Mouse (Mus musculus): ENCODE data around the gene H2al1c. TPM values are rescaled to one million over a fixed set of nuclear protein-coding genes. Genes with fewer than 3 reads are reported as not detected.
"Not testable (repeated sequence)": the region's sequence is repeated elsewhere in the genome, so short reads cannot be mapped to it uniquely, and the experiment has no call there.

Gene H2al1c
- polyA plus RNA-seq, 1 experiment from 2014 or later: not detected

GRCm38 (mm10) chrX:11302132-11302531, 3.3 kb upstream of the H2al1c start, which contains the start of gene H2al1b:
Gene H2al1b (plus strand): TSS chrX:11302432.
- WGBS: 78% methylated on average over 1 of the region's 3 CpGs
- not testable (repeated sequence) for DNase-seq (ENCODE audit: low spot score); ATAC-seq (ENCODE audit: low FRiP score); H3K27ac ChIP-seq; H3K4me3 ChIP-seq (replicated peaks; ENCODE audit: low read length); H3K4me2 ChIP-seq (replicated peaks); H3K36me3 ChIP-seq (replicated peaks; ENCODE audit: control insufficient read depth, insufficient read depth); H3K4me1 ChIP-seq (replicated peaks; ENCODE audit: control insufficient read depth, insufficient read depth, low read length); H3K27me3 ChIP-seq (ENCODE audit: control insufficient read depth, insufficient read depth, low read length); H3K9ac ChIP-seq; H3K9me3 ChIP-seq (ENCODE audit: control insufficient read depth, low read length)

- H3K36me3 ChIP-seq (replicated peaks; ENCODE audit: control insufficient read depth, insufficient read depth); DNase-seq (ENCODE audit: low spot score); H3K9me3 ChIP-seq (ENCODE audit: control insufficient read depth, low read length); H3K27me3 ChIP-seq (ENCODE audit: control insufficient read depth, insufficient read depth, low read length); H3K4me1 ChIP-seq (replicated peaks; ENCODE audit: control insufficient read depth, insufficient read depth, low read length); H3K4me2 ChIP-seq (replicated peaks); H3K27ac ChIP-seq; ATAC-seq (ENCODE audit: low FRiP score); H3K4me3 ChIP-seq (replicated peaks; ENCODE audit: low read length); H3K9ac ChIP-seq: not testable (repeated sequence)
- no CpG with 5 or more reads among the region's 6 CpGs for WGBS
These were observed 3.1 kb downstream of the H2al1c start, which contains the start of gene H2al1d for GRCm38 (mm10) chrX:11308524-11308923. Gene H2al1d (plus strand): TSS chrX:11308824.

GRCm38 (mm10) chrX:11311634-11312033, 6.2 kb downstream of the H2al1c start, which contains the start of gene H2al1e:
Gene H2al1e (plus strand): TSS chrX:11311934.
- H3K4me2 ChIP-seq (replicated peaks); H3K27ac ChIP-seq; H3K27me3 ChIP-seq (ENCODE audit: control insufficient read depth, insufficient read depth, low read length); H3K36me3 ChIP-seq (replicated peaks; ENCODE audit: control insufficient read depth, insufficient read depth); DNase-seq (ENCODE audit: low spot score); H3K4me1 ChIP-seq (replicated peaks; ENCODE audit: control insufficient read depth, insufficient read depth, low read length); H3K4me3 ChIP-seq (replicated peaks; ENCODE audit: low read length); ATAC-seq (ENCODE audit: low FRiP score); H3K9ac ChIP-seq; H3K9me3 ChIP-seq (ENCODE audit: control insufficient read depth, low read length): not testable (repeated sequence)
- WGBS: no CpG with 5 or more reads among the region's 3 CpGs

GRCm38 (mm10) chrX:11314858-11315257, 9.4 kb downstream of the H2al1c start, which contains the start of gene H2al1f:
Gene H2al1f (plus strand): TSS chrX:11315158.
- H3K4me1 ChIP-seq (replicated peaks; ENCODE audit: control insufficient read depth, insufficient read depth, low read length); H3K4me3 ChIP-seq (replicated peaks; ENCODE audit: low read length); ATAC-seq (ENCODE audit: low FRiP score); H3K27me3 ChIP-seq (ENCODE audit: control insufficient read depth, insufficient read depth, low read length); H3K36me3 ChIP-seq (replicated peaks; ENCODE audit: control insufficient read depth, insufficient read depth); H3K4me2 ChIP-seq (replicated peaks); H3K9me3 ChIP-seq (ENCODE audit: control insufficient read depth, low read length); H3K9ac ChIP-seq; H3K27ac ChIP-seq; DNase-seq (ENCODE audit: low spot score): not testable (repeated sequence)
- WGBS: no CpG with 5 or more reads among the region's 6 CpGs

DNA sequence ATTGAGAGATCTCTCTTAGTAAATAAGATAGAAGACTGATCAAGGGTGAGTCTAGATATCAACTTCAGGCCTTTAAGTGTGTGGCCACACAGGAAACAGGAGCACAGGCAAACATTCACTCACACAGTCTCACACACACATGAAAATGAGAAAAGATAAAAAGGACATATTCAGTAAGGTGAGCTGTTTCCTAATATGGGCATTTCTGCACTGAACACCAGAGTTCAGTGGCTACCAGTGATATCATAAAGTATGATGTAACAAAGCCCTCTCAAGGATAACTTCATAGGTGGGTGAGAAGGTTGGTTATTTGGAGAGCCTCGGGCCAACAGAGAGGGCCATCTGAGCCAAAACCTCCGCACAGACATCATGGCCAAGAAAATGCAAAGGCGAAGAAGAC, 12.5 kb downstream of the H2al1c start, which contains the start of gene H2al1g:
Gene H2al1g, plus strand, starts transcription at position 301 of the 400 bp plus-strand sequence.
- H3K27me3 ChIP-seq (ENCODE audit: control insufficient read depth, insufficient read depth, low read length); H3K9me3 ChIP-seq (ENCODE audit: control insufficient read depth, low read length); H3K4me3 ChIP-seq (replicated peaks; ENCODE audit: low read length); ATAC-seq (ENCODE audit: low FRiP score); H3K4me1 ChIP-seq (replicated peaks; ENCODE audit: control insufficient read depth, insufficient read depth, low read length); H3K36me3 ChIP-seq (replicated peaks; ENCODE audit: control insufficient read depth, insufficient read depth); DNase-seq (ENCODE audit: low spot score); H3K27ac ChIP-seq; H3K4me2 ChIP-seq (replicated peaks); H3K9ac ChIP-seq: not testable (repeated sequence)
- no CpG with 5 or more reads among the region's 3 CpGs for WGBS

- H3K27ac ChIP-seq; DNase-seq (ENCODE audit: low spot score); H3K4me1 ChIP-seq (replicated peaks; ENCODE audit: control insufficient read depth, insufficient read depth, low read length); H3K9me3 ChIP-seq (ENCODE audit: control insufficient read depth, low read length); H3K36me3 ChIP-seq (replicated peaks; ENCODE audit: control insufficient read depth, insufficient read depth); H3K4me3 ChIP-seq (replicated peaks; ENCODE audit: low read length); H3K4me2 ChIP-seq (replicated peaks); H3K27me3 ChIP-seq (ENCODE audit: control insufficient read depth, insufficient read depth, low read length); ATAC-seq (ENCODE audit: low FRiP score); H3K9ac ChIP-seq: not testable (repeated sequence)
- WGBS: no CpG with 5 or more reads among the region's 6 CpGs
These were observed 15.7 kb downstream of the H2al1c start, which contains the start of gene H2al1h for GRCm38 (mm10) chrX:11321192-11321591. Gene H2al1h (plus strand): TSS chrX:11321492.

- not testable (repeated sequence) for H3K9ac ChIP-seq; ATAC-seq (ENCODE audit: low FRiP score); DNase-seq (ENCODE audit: low spot score); H3K4me1 ChIP-seq (replicated peaks; ENCODE audit: control insufficient read depth, insufficient read depth, low read length); H3K9me3 ChIP-seq (ENCODE audit: control insufficient read depth, low read length); H3K27me3 ChIP-seq (ENCODE audit: control insufficient read depth, insufficient read depth, low read length); H3K4me2 ChIP-seq (replicated peaks); H3K27ac ChIP-seq; H3K4me3 ChIP-seq (replicated peaks; ENCODE audit: low read length); H3K36me3 ChIP-seq (replicated peaks; ENCODE audit: control insufficient read depth, insufficient read depth)
- no CpG with 5 or more reads among the region's 5 CpGs for WGBS
These were observed 18.9 kb downstream of the H2al1c start, which contains the start of gene H2al1i for GRCm38 (mm10) chrX:11324359-11324758. Gene H2al1i (plus strand): TSS chrX:11324659.

DNA sequence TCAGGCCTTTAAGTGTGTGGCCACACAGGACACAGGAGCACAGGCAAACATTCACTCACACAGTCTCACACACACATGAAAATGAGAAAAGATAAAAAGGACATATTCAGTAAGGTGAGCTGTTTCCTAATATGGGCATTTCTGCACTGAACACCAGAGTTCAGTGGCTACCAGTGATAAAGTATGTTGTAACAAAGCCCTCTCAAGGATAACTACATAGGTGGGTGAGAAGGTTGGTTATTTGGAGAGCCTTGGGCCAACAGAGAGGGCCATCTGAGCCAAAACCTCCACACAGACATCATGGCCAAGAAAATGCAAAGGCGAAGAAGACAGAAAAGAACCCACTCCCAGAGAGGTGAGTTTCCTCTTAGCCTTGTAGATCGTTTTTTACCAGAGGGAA, 22.1 kb downstream of the H2al1c start, which contains the start of gene H2al1j:
Gene H2al1j, plus strand, starts transcription at position 301 of the 400 bp plus-strand sequence.
- not testable (repeated sequence) for H3K9ac ChIP-seq; H3K36me3 ChIP-seq (replicated peaks; ENCODE audit: control insufficient read depth, insufficient read depth); H3K4me1 ChIP-seq (replicated peaks; ENCODE audit: control insufficient read depth, insufficient read depth, low read length); H3K27me3 ChIP-seq (ENCODE audit: control insufficient read depth, insufficient read depth, low read length); H3K4me2 ChIP-seq (replicated peaks); ATAC-seq (ENCODE audit: low FRiP score); H3K9me3 ChIP-seq (ENCODE audit: control insufficient read depth, low read length); H3K27ac ChIP-seq; DNase-seq (ENCODE audit: low spot score); H3K4me3 ChIP-seq (replicated peaks; ENCODE audit: low read length)
- WGBS: 97% methylated on average over 2 of the region's 2 CpGs

DNA sequence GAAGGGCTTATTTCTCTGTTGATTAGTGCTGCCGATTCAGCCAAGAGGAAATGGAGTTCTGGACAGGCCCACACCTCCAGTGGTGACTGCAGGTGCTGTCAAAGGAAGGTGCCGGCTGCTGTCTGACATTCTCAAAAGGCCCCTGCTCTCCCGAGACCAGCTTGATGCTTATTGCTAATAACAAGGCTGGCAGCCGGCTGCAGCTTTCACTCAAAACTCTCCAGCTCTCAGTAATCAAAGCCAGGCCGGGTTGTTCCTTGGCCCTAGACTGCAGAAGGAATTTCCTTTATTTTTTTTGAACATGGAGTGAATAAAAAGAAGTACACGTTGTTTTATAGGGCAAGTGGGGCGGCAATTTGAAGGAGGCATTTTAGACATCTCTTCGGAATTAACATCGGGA, 40.3 kb downstream of the H2al1c start:
- ATAC-seq (ENCODE audit: low FRiP score) (no peak), DNase-seq (ENCODE audit: low spot score) (no peak)
- H3K9ac ChIP-seq: no peak overlapping the region
- WGBS: 60% methylated on average over 9 of the region's 9 CpGs
- H3K4me3 ChIP-seq (replicated peaks; ENCODE audit: low read length): no peak overlapping the region
- no peak overlapping the region for H3K4me2 ChIP-seq (replicated peaks)
- 0 out of 2 replicates have a peak, but pooled peaks cover 3% of the 10 kb centered on the region for H3K4me1 ChIP-seq (replicated peaks; ENCODE audit: control insufficient read depth, insufficient read depth, low read length)
- no peaks in the 10 kb centered on the region for H3K27me3 ChIP-seq (ENCODE audit: control insufficient read depth, insufficient read depth, low read length)
- no peaks in the 10 kb centered on the region for H3K36me3 ChIP-seq (replicated peaks; ENCODE audit: control insufficient read depth, insufficient read depth)
- no peak overlapping the region for H3K27ac ChIP-seq
- H3K9me3 ChIP-seq (ENCODE audit: control insufficient read depth, low read length): no peaks in the 10 kb centered on the region

All from hindbrain, embryonic 14.5 days (tissue).